Mouse (Mus musculus) liver, embryonic 14.5 days (tissue): ENCODE measurements at regions not wholly inside any gene's neighbourhood (a gene's known extent, or its start where the extent isn't known, plus 50 kb on each side); places are given as distances from the start of the nearest gene placed in this dataset.

Experiments
- CTCF ChIP-seq: IDR thresholded peaks from 2 replicates; pipeline ENCODE4 v1.5.1; 2016; ENCODE audit warnings: antibody characterized with exemption, low read depth, control low read depth
- EP300 ChIP-seq: IDR thresholded peaks from 2 replicates; pipeline ENCODE4 v1.6.1; 2016; ENCODE audit warnings: antibody characterized with exemption, low read depth

GRCm38 (mm10) chr17:9756196-9756595 lies 86.7 kb upstream of the Pabpc6 start:
- TF ChIP-seq CTCF (peak; percentile 51), EP300 (no peak)
